Mouse (Mus musculus): ENCODE data around the gene S1pr2. TPM values are rescaled to one million over a fixed set of nuclear protein-coding genes. Genes with fewer than 3 reads are reported as not detected.

The S1pr2 gene
- total and polyA plus RNA-seq, 3 experiments, result 6.4 to 27.4 TPM; not detected in 1

DNA sequence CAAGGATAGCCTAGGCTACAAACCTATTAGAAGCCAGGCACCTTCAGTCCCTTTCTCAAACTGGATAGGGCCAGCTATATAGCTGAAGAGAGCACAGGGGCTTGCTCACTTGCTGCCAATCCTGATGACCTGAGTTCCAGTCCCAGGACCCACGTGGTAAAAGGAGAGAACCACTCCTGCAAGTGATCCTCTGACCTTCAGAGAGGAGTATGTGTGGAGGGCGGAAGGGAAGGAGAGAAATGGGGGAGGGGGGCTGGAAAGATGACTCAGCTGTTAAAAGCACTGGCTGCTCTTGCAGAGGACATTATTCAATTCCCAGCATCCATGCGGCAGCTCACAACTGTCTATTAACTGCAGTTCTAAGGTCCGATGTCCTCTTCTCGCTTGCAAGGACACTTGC, 2.6 kb upstream of the S1pr2 start:
- no peaks in the 10 kb centered on the region for H3K9me3 ChIP-seq (replicated peaks; ENCODE audit: insufficient read depth, low read length)
- H3K27me3 ChIP-seq (ENCODE audit: control insufficient read depth in 1 of 2, insufficient read depth in 2 of 2, low read length in 2 of 2), result peaks cover 4 to 7% of the 10 kb centered on the region in 2 experiments; a peak in 3 of 4 replicates
- H3K4me3 ChIP-seq (ENCODE audit: control insufficient read depth in 1 of 2, insufficient read depth in 1 of 2, low read depth in 2 of 2, low read length in 2 of 2), result no peak overlapping the region
- DNase-seq (ENCODE audit: low read depth, low spot score), result no peak
- H3K27ac ChIP-seq (ENCODE audit: control insufficient read depth, low read depth, low read length), result no peak overlapping the region
- H3K36me3 ChIP-seq (ENCODE audit: control insufficient read depth in 1 of 2, insufficient read depth in 2 of 2, low read length in 2 of 2), result peaks cover 0 to 16% of the 10 kb centered on the region in 2 experiments; a peak in 2 of 4 replicates
- no peak overlapping the region for H3K9ac ChIP-seq (ENCODE audit: control insufficient read depth, low read depth, low read length, poor library complexity, severe bottlenecking)
- H3K4me1 ChIP-seq (ENCODE audit: control insufficient read depth in 1 of 2, insufficient read depth in 2 of 2, low read length in 2 of 2), result peaks cover 10 to 36% of the 10 kb centered on the region in 2 experiments
- no peak for TF ChIP-seq USF1 (IDR thresholded peaks at IDR 0.05; ENCODE audit: low read depth, low read length)
- TF ChIP-seq ZMIZ1 (IDR thresholded peaks at IDR 0.05; ENCODE audit: low read depth, low read length), result no peak
- no peak for TF ChIP-seq ZNF384 (IDR thresholded peaks at IDR 0.05; ENCODE audit: low read depth, low read length)
- no peak for TF ChIP-seq RCOR1 (IDR thresholded peaks at IDR 0.05; ENCODE audit: low read depth, low read length)
- TF ChIP-seq GATA1 (IDR thresholded peaks at IDR 0.05; ENCODE audit: low read depth, low read length), result no peak
- no peak for TF ChIP-seq GABPA (IDR thresholded peaks at IDR 0.05; ENCODE audit: low read depth, low read length)
- no peak for TF ChIP-seq TAL1 (IDR thresholded peaks at IDR 0.05; ENCODE audit: low read length)
- no peak for TF ChIP-seq POLR2A (IDR thresholded peaks at IDR 0.05; ENCODE audit: control insufficient read depth in 1 of 2, insufficient read depth in 1 of 2, low read depth in 1 of 2, low read length in 2 of 2, poor library complexity in 1 of 2)
- no peak for TF ChIP-seq MAZ (IDR thresholded peaks at IDR 0.05; ENCODE audit: low read depth, low read length)
- no peak for TF ChIP-seq MAX (IDR thresholded peaks at IDR 0.05; ENCODE audit: low read length)
- TF ChIP-seq ELF1 (IDR thresholded peaks at IDR 0.05; ENCODE audit: low read depth, low read length), result no peak
- TF ChIP-seq CTCF (IDR thresholded peaks at IDR 0.05 in 2 of 3, conservative IDR thresholded peaks at IDR 0.05 in 1 of 3; ENCODE audit: control insufficient read depth in 1 of 3, insufficient read depth in 1 of 3, low read depth in 2 of 3, low read length in 3 of 3, poor library complexity in 1 of 3, severe bottlenecking in 1 of 3), result no peak
- TF ChIP-seq MXI1 (IDR thresholded peaks at IDR 0.05; ENCODE audit: low read depth, low read length), result no peak
- no peak for TF ChIP-seq CHD2 (IDR thresholded peaks at IDR 0.05; ENCODE audit: low read length)
- no peak for TF ChIP-seq ZKSCAN1 (IDR thresholded peaks at IDR 0.05; ENCODE audit: low read depth, low read length)
- H3K79me2 ChIP-seq (ENCODE audit: control insufficient read depth, insufficient read depth, low read length, poor library complexity), result no peaks in the 10 kb centered on the region; the same call in 1 of the 2 replicates

DNA sequence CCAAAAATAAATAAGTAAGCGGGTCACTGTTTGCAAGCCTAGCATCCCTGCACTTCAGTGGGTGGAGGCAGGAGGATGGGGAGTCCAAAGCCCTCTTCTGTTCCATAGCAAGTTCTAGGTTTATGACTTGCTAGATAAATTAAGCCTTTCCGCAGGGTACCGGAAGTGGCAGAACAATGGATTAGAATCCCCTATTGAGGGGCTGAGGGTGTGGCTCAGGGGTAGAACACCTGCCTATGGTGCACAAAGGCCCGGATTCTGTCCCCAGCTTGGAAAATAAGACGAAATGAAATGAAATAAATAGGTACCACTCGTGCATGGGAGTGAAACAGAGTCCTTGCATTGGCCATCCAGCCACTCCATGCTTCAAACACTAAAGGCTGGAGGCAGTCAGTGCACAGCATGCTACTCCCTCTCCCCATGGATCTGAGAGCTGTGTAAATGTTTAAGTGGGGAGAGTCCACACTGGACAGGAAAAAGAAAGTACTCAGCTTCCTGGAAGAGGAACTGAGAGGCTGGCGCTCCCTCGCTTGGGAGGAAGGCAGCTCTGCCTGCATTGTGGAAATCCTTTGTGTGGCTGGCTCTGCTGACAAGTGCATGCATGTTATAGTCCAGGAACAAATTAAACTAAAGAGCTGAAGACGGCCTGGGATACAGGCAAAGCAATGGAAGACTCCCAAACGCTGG, 2.0 kb upstream of the S1pr2 start:
- Histone ChIP-seq H3K9me3 (replicated peaks; ENCODE audit: insufficient read depth, low read length) (no peaks in the 10 kb centered on the region), H3K4me1 (ENCODE audit: control insufficient read depth in 1 of 2, insufficient read depth in 2 of 2, low read length in 2 of 2) (peaks cover 13 to 41% of the 10 kb centered on the region in 2 experiments), H3K27me3 (ENCODE audit: control insufficient read depth in 1 of 2, insufficient read depth in 2 of 2, low read length in 2 of 2) (peaks cover 4 to 7% of the 10 kb centered on the region in 2 experiments; a peak in 3 of 4 replicates), H3K36me3 (ENCODE audit: control insufficient read depth in 1 of 2, insufficient read depth in 2 of 2, low read length in 2 of 2) (peaks cover 0 to 19% of the 10 kb centered on the region in 2 experiments; a peak in 2 of 4 replicates), H3K4me3 (ENCODE audit: control insufficient read depth in 1 of 2, insufficient read depth in 1 of 2, low read depth in 2 of 2, low read length in 2 of 2) (no peak overlapping the region), H3K27ac (ENCODE audit: control insufficient read depth, low read depth, low read length) (no peak overlapping the region), H3K9ac (ENCODE audit: control insufficient read depth, low read depth, low read length, poor library complexity, severe bottlenecking) (no peak overlapping the region), H3K79me2 (ENCODE audit: control insufficient read depth, insufficient read depth, low read length, poor library complexity) (no peaks in the 10 kb centered on the region; the same call in 1 of the 2 replicates)
- no peak for DNase-seq (ENCODE audit: low read depth, low spot score)
- TF ChIP-seq HCFC1 (IDR thresholded peaks at IDR 0.05; ENCODE audit: low read depth, low read length) (no peak), MAX (IDR thresholded peaks at IDR 0.05; ENCODE audit: low read length) (no peak), ZNF384 (IDR thresholded peaks at IDR 0.05; ENCODE audit: low read depth, low read length) (no peak), MYB (IDR thresholded peaks at IDR 0.05; ENCODE audit: low read depth, low read length) (no peak)

All from MEL (cell line).